Mouse (Mus musculus): ENCODE results near the gene Zscan20. TPM values are rescaled to one million over a fixed set of nuclear protein-coding genes. Genes with fewer than 3 reads are reported as not detected.
"Not testable (repeated sequence)": the region's sequence is repeated elsewhere in the genome, so short reads cannot be mapped to it uniquely, and the experiment has no call there.

Gene Zscan20
- polyA plus RNA-seq, 1 experiment from 2014 or later, result 3.9 TPM

GRCm38 (mm10) chr4:128543956-128544486 is 65.9 kb downstream of the Zscan20 start:
- not testable (repeated sequence) for H3K27me3 ChIP-seq (ENCODE audit: control insufficient read depth, insufficient read depth, low read length); H3K27ac ChIP-seq (ENCODE audit: low read length); H3K9me3 ChIP-seq (ENCODE audit: control insufficient read depth, low read depth, low read length); H3K4me3 ChIP-seq (ENCODE audit: low read depth, low read length); H3K36me3 ChIP-seq (ENCODE audit: control insufficient read depth, insufficient read depth, low read length); ATAC-seq (ENCODE audit: insufficient number of reproducible peaks, insufficient read depth, low FRiP score, low read depth); H3K4me2 ChIP-seq (replicated peaks; ENCODE audit: low read depth, low read length); H3K9ac ChIP-seq (replicated peaks; ENCODE audit: low read depth, low read length); H3K4me1 ChIP-seq (ENCODE audit: control insufficient read depth, insufficient read depth, low read length)
- 80% methylated on average over 2 of the region's 2 CpGs for WGBS

- H3K27ac ChIP-seq (ENCODE audit: low read length), result no peak overlapping the region
- no peak overlapping the region for H3K9ac ChIP-seq (replicated peaks; ENCODE audit: low read depth, low read length)
- H3K4me1 ChIP-seq (ENCODE audit: control insufficient read depth, insufficient read depth, low read length), result no peaks in the 10 kb centered on the region
- H3K4me2 ChIP-seq (replicated peaks; ENCODE audit: low read depth, low read length), result no peak overlapping the region
- H3K36me3 ChIP-seq (ENCODE audit: control insufficient read depth, insufficient read depth, low read length), result no peaks in the 10 kb centered on the region
- ATAC-seq (ENCODE audit: insufficient number of reproducible peaks, insufficient read depth, low FRiP score, low read depth), result no peak
- no peaks in the 10 kb centered on the region for H3K9me3 ChIP-seq (ENCODE audit: control insufficient read depth, low read depth, low read length)
- H3K4me3 ChIP-seq (ENCODE audit: low read depth, low read length), result no peak overlapping the region
- 34% methylated on average over 2 of the region's 2 CpGs for whole genome bisulfite sequencing
- no peaks in the 10 kb centered on the region for H3K27me3 ChIP-seq (ENCODE audit: control insufficient read depth, insufficient read depth, low read length)
Observed at GRCm38 (mm10) chr4:128543378-128543777, 66.5 kb downstream of the Zscan20 start.

Other genes starting within 250 kb of the Zscan20 start
- gene Tlr12, start 8.5 kb upstream of the Zscan20 start, polyA plus RNA-seq (2014; fragmentation: Nextera tagmentation; extraction: Ambion mirVana), result 0.35 and 0.39 TPM in 2 replicates
- 20.3 and 22.9 TPM in 2 replicates for gene Phc2, start 44.6 kb upstream of the Zscan20 start, polyA plus RNA-seq (2014; fragmentation: Nextera tagmentation; extraction: Ambion mirVana)
- 0.20 and 0.27 TPM in 2 replicates for gene A3galt2, start 145.3 kb upstream of the Zscan20 start, polyA plus RNA-seq (2014; fragmentation: Nextera tagmentation; extraction: Ambion mirVana)
- 31.2 and 32.3 TPM in 2 replicates for gene Zfp362, start 195.9 kb upstream of the Zscan20 start, polyA plus RNA-seq (2014; fragmentation: Nextera tagmentation; extraction: Ambion mirVana)

All from stomach, embryonic 14.5 days (tissue).